Mouse (Mus musculus) bone marrow macrophage, adult 2 months (primary cell): ENCODE measurements around the gene 2410002F23Rik. TPM values are rescaled to one million over a fixed set of nuclear protein-coding genes. Genes with fewer than 3 reads are reported as not detected.

Experiments used
- H3K27ac ChIP-seq: 2 replicates; pipeline ENCODE4 v1.5.1; 2012; ENCODE audit warnings: low read depth, low read length; ENCODE audit not compliant: insufficient read depth
- H3K4me1 ChIP-seq: 2 replicates; pipeline ENCODE4 v1.6.1; 2012; ENCODE audit warnings: low read length; ENCODE audit not compliant: control insufficient read depth, insufficient read depth
- H3K4me3 ChIP-seq: 2 replicates; pipeline ENCODE4 v1.5.1; 2012; ENCODE audit warnings: mild to moderate bottlenecking, low read length, moderate library complexity; ENCODE audit not compliant: insufficient read depth
- CTCF ChIP-seq: IDR thresholded peaks from 2 replicates; pipeline ENCODE4 v1.5.1; 2012; ENCODE audit warnings: low read depth, mild to moderate bottlenecking, low read length, moderate library complexity
- POLR2A ChIP-seq: IDR thresholded peaks from 2 replicates; pipeline ENCODE4 v1.6.1; 2012; ENCODE audit warnings: mild to moderate bottlenecking, low read depth, low read length, borderline replicate concordance
- polyA plus RNA-seq: library from polyadenylated mRNA; stranded (reverse); fragments of >200 nt; gene quantifications from 2 replicates; pipeline ENCODE4 v1.2.4, GENCODE M21; 2012; ENCODE audit not compliant: missing spikeins, insufficient read depth, insufficient read length

Gene 2410002F23Rik
- polyA plus RNA-seq, 1 experiment, result 18.4 TPM

- H3K4me1 ChIP-seq, result no peaks in the 10 kb centered on the region
- TF ChIP-seq POLR2A (no peak), CTCF (no peak)
- H3K27ac ChIP-seq, result no peak within 1 kb of the TSS
- H3K4me3 ChIP-seq, result no peak within 1 kb of the TSS
Observed at GRCm38 (mm10) chr7:44261147-44261546, 14.6 kb downstream of the 2410002F23Rik start, which contains the start of gene Gm15517. Gene Gm15517 (plus strand): TSS chr7:44261447.

- Histone ChIP-seq H3K4me1 (no peaks in the 10 kb centered on the region), H3K27ac (no peak overlapping the region), H3K4me3 (no peak overlapping the region)
- no peak for TF ChIP-seq POLR2A
- peak; percentile 87 for TF ChIP-seq CTCF
Observed at GRCm38 (mm10) chr7:44262791-44263643, 16.5 kb downstream of the 2410002F23Rik start.

- Histone ChIP-seq H3K4me1 (no peaks in the 10 kb centered on the region), H3K4me3 (no peak overlapping the region), H3K27ac (no peak overlapping the region)
- TF ChIP-seq POLR2A (no peak), CTCF (no peak)
Observed at GRCm38 (mm10) chr7:44268117-44268516, 21.6 kb downstream of the 2410002F23Rik start.

GRCm38 (mm10) chr7:44269397-44269796 is 22.9 kb downstream of the 2410002F23Rik start:
- TF ChIP-seq POLR2A (no peak), CTCF (no peak)
- H3K4me1 ChIP-seq, result no peaks in the 10 kb centered on the region
- H3K4me3 ChIP-seq, result no peak overlapping the region

GRCm38 (mm10) chr7:44271309-44271708 is 24.8 kb downstream of the 2410002F23Rik start:
- Histone ChIP-seq H3K4me1 (no peaks in the 10 kb centered on the region), H3K27ac (no peak overlapping the region), H3K4me3 (no peak overlapping the region)
- TF ChIP-seq POLR2A (no peak), CTCF (no peak)

More at GRCm38 (mm10) chr7:44269397-44269796, 22.9 kb downstream of the 2410002F23Rik start:
- no peak overlapping the region for H3K27ac ChIP-seq

GRCm38 (mm10) chr7:44272546-44272945 is 26.0 kb downstream of the 2410002F23Rik start:
- TF ChIP-seq CTCF (no peak), POLR2A (no peak)
- no peaks in the 10 kb centered on the region for H3K4me1 ChIP-seq
- no peak overlapping the region for H3K4me3 ChIP-seq
- no peak overlapping the region for H3K27ac ChIP-seq

GRCm38 (mm10) chr7:44273446-44273845 is 26.9 kb downstream of the 2410002F23Rik start:
- Histone ChIP-seq H3K27ac (no peak overlapping the region), H3K4me1 (no peaks in the 10 kb centered on the region), H3K4me3 (no peak overlapping the region)
- TF ChIP-seq POLR2A (no peak), CTCF (no peak)

- TF ChIP-seq CTCF, result no peak
- no peak for TF ChIP-seq POLR2A
Observed at GRCm38 (mm10) chr7:44274096-44274495, 27.6 kb downstream of the 2410002F23Rik start.

GRCm38 (mm10) chr7:44275546-44275945 is 29.0 kb downstream of the 2410002F23Rik start:
- H3K27ac ChIP-seq, result no peak overlapping the region
- TF ChIP-seq CTCF, result no peak
- TF ChIP-seq POLR2A, result no peak
- H3K4me1 ChIP-seq, result peaks cover 1% of the 10 kb centered on the region
- H3K4me3 ChIP-seq, result no peak overlapping the region

More at GRCm38 (mm10) chr7:44274096-44274495, 27.6 kb downstream of the 2410002F23Rik start:
- Histone ChIP-seq H3K27ac (no peak overlapping the region), H3K4me3 (no peak overlapping the region), H3K4me1 (no peaks in the 10 kb centered on the region)

- Histone ChIP-seq H3K27ac (no peak overlapping the region), H3K4me3 (no peak overlapping the region), H3K4me1 (peaks cover 4% of the 10 kb centered on the region)
- no peak for TF ChIP-seq POLR2A
- no peak for TF ChIP-seq CTCF
Observed at GRCm38 (mm10) chr7:44276461-44277249, 30.1 kb downstream of the 2410002F23Rik start.
